Mouse (Mus musculus) limb, embryonic 11.5 days (tissue): ENCODE data around the gene Lnpep. TPM values are rescaled to one million over a fixed set of nuclear protein-coding genes. Genes with fewer than 3 reads are reported as not detected.
"Not testable (repeated sequence)": the region's sequence is repeated elsewhere in the genome, so short reads cannot be mapped to it uniquely, and the experiment has no call there.

ENCODE experiments used
- ATAC-seq: fragments of 200-750 bp; cut with Nextera tagmentation; 2 replicates; pipeline ENCODE4 v1.8.0; 2017; ENCODE audit warnings: low read depth; ENCODE audit not compliant: insufficient number of reproducible peaks, low FRiP score, low TSS enrichment
- DNase-seq: peaks from one replicate; pipeline ENCODE4 v3.0.0-alpha.2; 2015; ENCODE audit warnings: low spot score
- H3K27ac ChIP-seq: fragments of 300-500 bp; sonication (generic); replicated peaks from 2 replicates; pipeline ENCODE4 v1.5.1; 2014; ENCODE audit warnings: low read depth, mild to moderate bottlenecking, low read length
- H3K27me3 ChIP-seq: fragments of 300-500 bp; sonication (generic); 2 replicates; pipeline ENCODE4 v1.6.1; 2014; ENCODE audit warnings: mild to moderate bottlenecking, low read length, mixed read lengths; ENCODE audit not compliant: control insufficient read depth, insufficient read depth
- H3K36me3 ChIP-seq: fragments of 300-500 bp; sonication (generic); 2 replicates; pipeline ENCODE4 v1.6.1; 2014; ENCODE audit warnings: mild to moderate bottlenecking, low read length, moderate library complexity, mixed read lengths; ENCODE audit not compliant: control insufficient read depth, insufficient read depth
- H3K4me1 ChIP-seq: fragments of 300-500 bp; sonication (generic); 2 replicates; pipeline ENCODE4 v1.6.1; 2014; ENCODE audit warnings: low read length, mixed read lengths; ENCODE audit not compliant: control insufficient read depth, insufficient read depth
- H3K4me2 ChIP-seq: fragments of 300-500 bp; sonication (generic); 2 replicates; pipeline ENCODE4 v1.6.1; 2014; ENCODE audit warnings: low read depth, mild to moderate bottlenecking, moderate library complexity; ENCODE audit not compliant: severe bottlenecking
- H3K4me3 ChIP-seq: fragments of 300-500 bp; sonication (generic); 2 replicates; pipeline ENCODE4 v1.5.1; 2014; ENCODE audit warnings: low read depth, low read length
- H3K9ac ChIP-seq: fragments of 300-500 bp; sonication (generic); 2 replicates; pipeline ENCODE4 v1.6.1; 2014; ENCODE audit warnings: mild to moderate bottlenecking, low read length
- H3K9me3 ChIP-seq: fragments of 300-500 bp; sonication (generic); 2 replicates; pipeline ENCODE4 v1.6.1; 2016; ENCODE audit warnings: low read length; ENCODE audit not compliant: control insufficient read depth
- WGBS: fragments of 180-500 bp; shearing (Covaris S2); extraction: QIAGEN DNeasy Blood & Tissue Kit; methylation state at CpG from one replicate; pipeline ENCODE4 v1.1.7; 2014; 5-methylcytosine and 5-hydroxymethylcytosine counted together
- polyA plus RNA-seq: library from polyadenylated mRNA; unstranded; fragments of >200 nt; fragmentation: Nextera tagmentation; extraction: Ambion mirVana; gene quantifications from 2 replicates; pipeline ENCODE4 v1.2.1, GENCODE M21; 2014

Lnpep gene
- polyA plus RNA-seq, 1 experiment from 2014 or later = 8.6 TPM

DNA sequence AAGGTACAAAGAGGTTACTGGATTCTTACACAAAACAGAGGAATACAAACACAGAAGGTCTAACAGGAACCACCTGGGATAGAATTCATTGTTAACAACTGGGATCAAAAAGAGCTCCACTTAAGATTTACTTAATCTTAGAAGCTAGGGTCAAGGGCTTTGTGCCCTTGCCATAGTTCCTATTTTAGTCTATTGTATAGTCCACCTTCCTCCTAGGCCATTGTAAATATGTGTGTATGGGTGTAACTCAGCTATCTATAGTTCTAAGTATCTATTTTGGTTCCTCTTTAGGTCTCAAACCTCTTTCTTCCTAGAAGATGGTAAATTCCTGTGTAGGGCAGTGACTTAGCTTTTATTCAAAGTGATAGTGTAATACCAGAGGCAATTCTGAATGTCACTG lies 128.6 kb downstream of the Lnpep start:
- H3K36me3 ChIP-seq, H3K27ac ChIP-seq, H3K4me1 ChIP-seq, ATAC-seq, H3K9me3 ChIP-seq, H3K4me3 ChIP-seq, H3K9ac ChIP-seq, H3K4me2 ChIP-seq, DNase-seq, H3K27me3 ChIP-seq: not testable (repeated sequence)

DNA sequence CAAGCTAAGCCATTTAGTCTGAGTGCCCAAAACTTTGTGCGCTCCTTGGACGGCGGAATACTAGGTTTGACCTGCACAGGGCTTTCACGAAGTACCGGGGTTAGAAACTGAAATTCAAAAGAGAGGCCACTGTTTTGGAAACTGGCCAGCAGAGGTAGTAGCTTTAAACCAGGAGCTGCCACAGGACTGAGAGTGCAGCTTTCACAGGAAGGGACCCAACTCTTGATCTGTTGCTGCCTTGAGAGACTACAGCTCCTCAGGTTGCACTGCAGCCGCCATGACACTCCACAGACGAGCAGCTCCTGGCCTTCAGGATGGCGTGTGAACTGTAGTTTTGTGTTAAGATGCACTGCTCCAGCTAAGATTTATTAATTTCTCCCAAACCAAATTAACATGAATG lies 132.7 kb downstream of the Lnpep start:
- ATAC-seq (no peak), DNase-seq (peak; percentile 47)
- Histone ChIP-seq H3K36me3 (no peaks in the 10 kb centered on the region), H3K9ac (0 out of 2 replicates have a peak overlapping the region, but pooled peaks have one; percentile 43), H3K4me1 (peaks cover 10% of the 10 kb centered on the region; the same call in 1 of the 2 replicates), H3K27ac (peak overlapping the region; percentile 90), H3K4me3 (no peak overlapping the region), H3K27me3 (no peaks in the 10 kb centered on the region), H3K4me2 (peak overlapping the region; percentile 34; the same call in 1 of the 2 replicates), H3K9me3 (no peaks in the 10 kb centered on the region; the same call in 1 of the 2 replicates)
- WGBS = 57% methylated on average over 8 of the region's 8 CpGs

DNA sequence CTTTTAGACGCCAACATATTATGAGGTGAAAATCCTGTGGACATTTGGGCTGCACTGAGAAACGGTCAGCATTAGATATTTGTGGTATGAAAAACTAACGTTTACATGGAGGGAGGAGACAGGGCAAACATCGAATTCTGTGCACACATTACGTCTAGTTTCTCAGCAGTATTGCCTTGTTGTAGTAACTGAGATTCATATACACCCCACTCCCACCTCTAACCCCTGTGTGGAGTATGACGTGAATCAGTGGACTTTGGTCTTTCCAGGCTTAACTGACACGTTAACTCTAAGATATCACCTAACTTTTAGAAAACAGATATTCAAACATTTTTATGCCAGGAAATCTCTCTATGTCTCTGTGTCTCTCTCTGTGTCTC lies 133.2 kb downstream of the Lnpep start:
- peak overlapping the region; percentile 34; the same call in 1 of the 2 replicates for H3K4me2 ChIP-seq
- H3K27me3 ChIP-seq = no peaks in the 10 kb centered on the region
- H3K27ac ChIP-seq = peak overlapping the region; percentile 90
- peak; percentile 57 for ATAC-seq
- H3K9me3 ChIP-seq = no peaks in the 10 kb centered on the region; the same call in 1 of the 2 replicates
- WGBS = 15% methylated on average over 7 of the region's 7 CpGs
- DNase-seq = no peak
- peak overlapping the region; percentile 43; the same call in 1 of the 2 replicates for H3K9ac ChIP-seq
- H3K4me1 ChIP-seq = peaks cover 10% of the 10 kb centered on the region; the same call in 1 of the 2 replicates
- H3K4me3 ChIP-seq = no peak overlapping the region
- no peaks in the 10 kb centered on the region for H3K36me3 ChIP-seq

DNA sequence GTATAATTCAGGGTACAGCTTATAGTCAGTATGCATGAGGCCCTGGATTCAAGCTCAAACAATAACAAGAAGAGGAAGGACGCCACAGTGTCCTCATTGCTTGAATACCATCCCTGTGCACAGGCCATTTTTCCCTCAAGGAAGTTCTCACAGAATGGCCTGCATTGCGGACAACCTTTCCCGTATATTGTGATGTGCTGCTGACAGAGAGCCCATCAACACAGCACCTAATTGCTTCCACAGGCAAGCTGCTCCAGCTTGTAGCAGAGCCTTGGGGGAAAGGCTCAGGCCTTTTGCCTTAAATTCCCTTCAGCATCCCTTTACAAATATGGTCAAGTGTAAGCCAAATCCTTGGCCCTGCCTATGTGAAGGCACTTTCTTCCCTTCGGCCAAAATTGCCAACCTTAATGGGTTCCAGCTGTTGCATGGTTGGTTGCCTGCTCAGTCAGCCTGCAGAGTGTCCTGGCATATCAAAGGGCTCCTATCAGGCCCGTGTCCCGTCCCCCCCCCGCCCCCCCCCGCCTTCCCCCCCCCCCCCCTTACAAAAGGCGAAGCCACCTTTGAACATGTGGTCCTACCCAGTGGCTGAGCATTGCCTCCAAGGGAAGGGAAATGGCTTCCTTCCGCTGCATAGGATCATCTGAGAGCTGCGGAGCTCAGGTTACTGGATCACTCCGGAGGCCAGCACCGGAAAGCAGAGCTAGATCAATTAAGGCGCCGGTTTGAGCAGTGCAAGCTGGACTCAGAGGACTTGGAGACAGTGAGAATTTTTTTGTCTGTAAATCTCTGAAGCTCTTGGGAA lies 133.8 kb downstream of the Lnpep start:
- Histone ChIP-seq H3K27me3 (no peaks in the 10 kb centered on the region), H3K36me3 (no peaks in the 10 kb centered on the region), H3K4me1 (peaks cover 12% of the 10 kb centered on the region), H3K9me3 (no peaks in the 10 kb centered on the region; the same call in 1 of the 2 replicates), H3K4me2 (peak overlapping the region; percentile 34; the same call in 1 of the 2 replicates), H3K4me3 (no peak overlapping the region), H3K27ac (peak overlapping the region; percentile 90), H3K9ac (peak overlapping the region; percentile 43; the same call in 1 of the 2 replicates)
- ATAC-seq (peak; percentile 94), DNase-seq (peak; percentile 83)
- WGBS = 7% methylated on average over 15 of the region's 15 CpGs

DNA sequence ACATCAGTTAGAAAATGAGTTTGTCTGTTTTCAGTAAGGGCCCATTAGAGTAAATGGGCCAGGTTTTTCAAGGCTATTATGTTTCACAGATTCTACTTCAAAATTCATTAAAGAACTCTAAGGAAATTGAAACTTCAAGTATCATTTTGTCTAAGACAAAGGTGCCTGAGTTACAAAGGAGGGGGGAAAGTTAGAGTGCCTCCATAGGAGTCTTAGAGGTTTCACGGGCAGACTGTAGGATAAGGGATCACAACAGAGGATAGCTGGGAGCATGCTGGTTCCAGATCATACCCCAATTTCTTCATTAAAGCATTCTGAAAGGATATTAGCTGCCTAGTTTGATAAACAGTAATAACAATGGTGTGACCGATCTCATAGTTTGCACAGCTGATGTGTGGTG lies 139.1 kb downstream of the Lnpep start:
- Histone ChIP-seq H3K4me3 (no peak overlapping the region), H3K36me3 (no peaks in the 10 kb centered on the region), H3K4me1 (peaks cover 9% of the 10 kb centered on the region), H3K9ac (no peak overlapping the region), H3K4me2 (no peak overlapping the region), H3K9me3 (no peaks in the 10 kb centered on the region), H3K27ac (peak overlapping the region; percentile 52; the same call in 1 of the 2 replicates), H3K27me3 (no peaks in the 10 kb centered on the region)
- DNase-seq (no peak), ATAC-seq (no peak)
- 32% methylated on average over 2 of the region's 2 CpGs for WGBS

Other genes with a start within 250 kb of the Lnpep start
- gene Lix1, start 222.4 kb downstream of the Lnpep start, polyA plus RNA-seq = 98.9 and 104 TPM in 2 replicates
- not detected in 2 replicates for gene Vmn2r90, start 78.7 kb upstream of the Lnpep start, polyA plus RNA-seq
- gene Spaca6, start 202.1 kb upstream of the Lnpep start, polyA plus RNA-seq = 35.5 and 39.7 TPM in 2 replicates
- 1.5 and 2.0 TPM in 2 replicates for gene Has1, start 230.2 kb upstream of the Lnpep start, polyA plus RNA-seq